Mouse (Mus musculus) heart, postnatal 0 days (tissue): ENCODE results near the gene Zcchc3.

Experiments
- CTCF ChIP-seq: IDR thresholded peaks from 2 replicates; pipeline ENCODE4 v1.5.1; 2016; ENCODE audit warnings: antibody characterized with exemption, control low read depth, low read depth
- EP300 ChIP-seq: IDR thresholded peaks from 2 replicates; pipeline ENCODE4 v1.6.1; 2016; ENCODE audit warnings: antibody characterized with exemption, low read depth

- no peak for TF ChIP-seq EP300
- TF ChIP-seq CTCF, result no peak
Observed at GRCm38 (mm10) chr2:152393225-152394017, 21.4 kb downstream of the Zcchc3 start.
